Mouse (Mus musculus) olfactory bulb, adult 2 months (tissue): ENCODE data around the gene Ndufa4.

ENCODE experiments used
- CTCF ChIP-seq: fragments of 200-500 bp; IDR thresholded peaks from 2 replicates; pipeline ENCODE4 v1.5.1; 2012; ENCODE audit warnings: low read depth, mild to moderate bottlenecking, low read length, moderate library complexity; ENCODE audit not compliant: insufficient read depth
- POLR2A ChIP-seq: fragments of 200-500 bp; IDR thresholded peaks from 2 replicates; pipeline ENCODE4 v1.6.1; 2012; ENCODE audit warnings: mild to moderate bottlenecking, low read depth, low read length, moderate library complexity; ENCODE audit not compliant: insufficient read depth

DNA sequence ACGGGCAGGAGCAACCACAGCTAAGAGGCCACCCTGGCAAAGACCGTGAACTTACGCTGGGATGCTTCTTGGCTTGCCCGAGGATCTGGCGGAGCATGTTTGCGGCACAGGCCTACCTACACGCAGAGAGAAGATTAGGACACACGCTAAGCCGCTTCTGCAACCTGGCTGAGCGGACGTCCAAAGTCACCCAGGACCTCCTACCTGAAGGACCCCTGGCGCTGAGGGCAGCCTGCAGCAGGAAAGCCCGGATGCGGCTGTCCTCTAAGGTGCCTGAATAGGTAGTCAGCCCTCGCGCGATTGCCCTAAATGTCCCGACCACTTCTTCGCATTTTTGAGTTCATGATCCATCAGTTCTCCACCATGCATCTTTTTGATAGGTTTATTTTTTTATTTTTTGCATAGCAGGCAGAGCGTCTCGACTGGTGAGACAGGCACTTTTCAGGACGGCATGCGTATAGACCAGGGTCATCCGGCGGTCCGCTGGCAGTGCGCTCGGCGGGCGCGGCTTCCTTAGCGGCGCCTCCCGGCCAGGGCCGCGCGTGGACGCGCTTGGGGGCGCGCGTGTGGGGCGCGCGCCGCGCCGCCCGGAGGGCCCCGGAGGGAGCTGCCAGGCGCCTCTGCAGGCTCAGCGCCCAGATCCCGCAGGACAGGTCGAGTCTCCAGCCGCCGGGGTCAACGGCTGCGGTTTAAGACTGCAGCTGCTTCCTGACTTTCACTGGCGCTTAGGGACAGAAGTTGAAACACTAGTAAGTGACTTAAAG lies at the start of gene Ndufa4, which contains the start of gene Phf14:
- TF ChIP-seq CTCF (no peak), POLR2A (peak; percentile 77)
